Mouse (Mus musculus) ovary, adult 2 months (tissue): ENCODE data around the gene Cxcl13. TPM values are rescaled to one million over a fixed set of nuclear protein-coding genes. Genes with fewer than 3 reads are reported as not detected.

ENCODE experiments used
- polyA plus RNA-seq: library from polyadenylated mRNA; depleted of rRNA; stranded (reverse); fragments of >200 nt; gene quantifications from 2 replicates; pipeline ENCODE4 v1.2.3, GENCODE M21; 2012; rRNA removed

The Cxcl13 gene
- polyA plus RNA-seq = 0.12 TPM in 1 of 2 replicates, not detected in the other

GRCm38 (mm10) chr5:95956651-95957050, at the start of gene Cxcl13:
TSS of gene Cxcl13 (plus strand) at chr5:95956951.

Other genes with a start within 250 kb of the Cxcl13 start
- not detected in 2 replicates for gene Gm7978, start 220.8 kb upstream of the Cxcl13 start, polyA plus RNA-seq
- not detected in 2 replicates for gene Gm7982, start 214.9 kb upstream of the Cxcl13 start, polyA plus RNA-seq
- gene E330014E10Rik, start 181.0 kb upstream of the Cxcl13 start, polyA plus RNA-seq = 0.47 and 0.74 TPM in 2 replicates
- 3.3 and 4.3 TPM in 2 replicates for gene Cnot6l, start 207.2 kb downstream of the Cxcl13 start, polyA plus RNA-seq